Mouse (Mus musculus): ENCODE measurements at regions not wholly inside any gene's neighbourhood (a gene's known extent, or its start where the extent isn't known, plus 50 kb on each side); places are given as distances from the start of the nearest gene placed in this dataset.
A peak's percentile ranks its signal among the peaks of the same experiment; 100 is the strongest.

GRCm38 (mm10) chr8:26443041-26443440 is 323.7 kb downstream of the Gm45692 start:
- DNase-seq (ENCODE audit: low spot score): peak; percentile 73

- no peak for DNase-seq (ENCODE audit: low spot score)
Measured at GRCm38 (mm10) chr8:26443735-26444134, 324.4 kb downstream of the Gm45692 start.

DNA sequence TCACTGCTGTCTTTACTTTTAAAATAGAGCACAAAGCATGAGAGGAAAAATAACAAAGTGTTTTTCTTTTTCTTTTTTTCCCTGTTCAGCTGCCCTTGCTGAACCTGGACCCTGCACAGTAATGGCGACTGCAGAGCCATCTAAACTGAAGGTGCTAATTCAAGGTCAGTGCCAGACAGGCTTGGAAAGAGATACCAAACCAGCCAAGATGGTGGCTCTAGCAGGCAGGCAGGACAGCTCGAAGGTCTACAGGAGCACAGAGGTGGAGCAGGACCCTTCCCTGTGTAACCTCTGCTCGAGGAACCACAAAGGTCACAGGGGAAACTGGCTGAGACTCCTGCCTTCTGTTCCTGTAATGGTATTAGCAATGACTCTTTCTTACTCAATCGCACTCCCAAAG is 326.7 kb downstream of the Gm45692 start:
- no peak for DNase-seq (ENCODE audit: low spot score)

- DNase-seq (ENCODE audit: low spot score): no peak
Measured at GRCm38 (mm10) chr8:26447886-26448640, 328.7 kb downstream of the Gm45692 start.

DNA sequence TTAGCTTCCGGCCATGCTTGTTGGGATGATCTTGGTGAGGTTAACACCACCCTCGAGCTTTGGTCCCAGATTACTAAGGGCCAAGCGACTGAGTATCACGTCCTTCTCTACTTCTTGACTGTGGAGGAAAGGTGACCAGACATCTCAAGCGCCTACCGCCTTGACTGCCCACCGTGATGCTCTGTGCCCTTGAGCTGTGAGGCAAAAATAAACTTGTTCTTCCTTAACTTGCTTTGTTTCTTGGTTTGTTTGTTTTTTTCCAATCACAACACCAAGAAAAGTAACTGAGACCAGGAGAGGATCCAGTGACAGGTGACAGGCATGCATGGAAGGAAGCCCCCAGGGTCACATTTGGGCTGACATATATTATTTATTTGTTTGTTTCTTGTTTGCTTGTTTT is 330.0 kb downstream of the Gm45692 start:
- DNase-seq (ENCODE audit: low spot score): no peak

GRCm38 (mm10) chr8:26450543-26450942 is 331.2 kb downstream of the Gm45692 start:
- DNase-seq (ENCODE audit: low spot score): no peak

DNA sequence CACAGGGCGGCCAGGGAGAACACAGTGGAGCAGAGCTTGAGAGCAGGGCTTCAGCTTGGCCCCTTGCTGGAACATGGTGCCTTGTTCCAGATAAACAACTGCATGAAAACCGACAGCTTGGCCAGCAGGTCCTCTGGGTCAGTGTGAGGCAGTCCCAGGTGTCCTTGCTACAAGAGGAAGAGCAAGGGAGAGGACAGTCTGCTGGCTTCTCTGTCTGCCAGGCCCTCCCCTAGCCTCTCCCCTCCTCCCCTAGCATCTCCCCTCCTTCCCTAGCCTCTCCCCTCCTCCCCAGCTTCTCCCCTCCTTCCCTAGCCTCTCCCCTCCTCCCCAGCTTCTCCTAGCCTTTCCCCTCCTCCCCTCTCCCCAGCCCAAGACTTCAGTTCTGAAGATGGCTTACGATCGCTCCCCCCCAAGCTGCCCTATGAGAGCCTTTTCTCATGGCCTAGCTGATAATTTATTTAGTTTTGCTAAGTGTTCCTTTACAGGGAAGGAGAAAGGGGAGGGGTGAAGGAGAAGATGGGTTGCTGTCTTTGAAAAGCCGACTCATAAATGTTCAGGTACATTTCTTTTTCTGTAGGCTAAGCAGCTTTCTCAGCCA is 333.7 kb downstream of the Gm45692 start:
- no peak for DNase-seq (ENCODE audit: low spot score)

DNA sequence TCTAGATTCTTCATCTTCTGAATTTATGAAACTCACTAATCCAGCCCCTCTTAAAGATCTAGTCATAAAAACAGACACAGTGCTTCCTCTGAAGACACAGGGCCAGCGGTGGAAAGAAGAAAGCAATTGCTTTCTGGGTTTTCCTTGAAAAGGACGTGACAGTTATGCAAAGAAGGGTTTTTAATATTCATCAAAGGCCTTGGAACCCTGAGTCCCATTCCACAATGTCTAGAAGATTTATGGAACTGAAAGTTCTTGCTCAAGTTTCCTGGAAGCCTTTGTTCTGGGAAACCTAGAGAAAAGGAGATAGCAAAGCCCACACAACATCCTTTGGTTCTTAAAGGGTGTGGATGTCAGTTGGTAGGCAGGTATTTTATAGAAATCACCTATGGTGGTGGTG is 346.0 kb downstream of the Gm45692 start:
- no peak for DNase-seq (ENCODE audit: low spot score)

DNA sequence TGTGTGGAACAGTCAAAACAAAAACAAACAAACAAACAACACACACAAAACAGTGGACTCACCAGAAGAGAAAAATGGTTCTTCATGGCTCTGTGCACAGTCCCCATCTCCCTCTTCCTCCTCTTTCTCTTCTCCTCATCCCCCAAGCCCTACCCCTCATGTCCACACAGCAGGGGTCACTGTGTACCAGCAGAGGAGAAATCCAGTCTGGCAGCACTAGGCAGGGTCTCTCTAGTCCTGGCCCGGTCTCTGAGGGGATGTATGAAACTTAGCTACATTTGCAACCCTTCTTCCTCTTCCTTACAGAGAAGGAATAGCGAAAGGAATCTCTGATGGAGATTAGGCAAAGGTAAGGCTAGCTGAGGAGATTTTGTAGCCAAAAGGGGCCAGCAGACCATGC is 349.1 kb downstream of the Gm45692 start:
- no peak for DNase-seq (ENCODE audit: low spot score)

GRCm38 (mm10) chr8:26469705-26470104 is 350.4 kb downstream of the Gm45692 start:
- no peak for DNase-seq (ENCODE audit: low spot score)

- no peak for DNase-seq (ENCODE audit: low spot score)
Measured at GRCm38 (mm10) chr8:26471811-26472550, 352.6 kb downstream of the Gm45692 start.

DNA sequence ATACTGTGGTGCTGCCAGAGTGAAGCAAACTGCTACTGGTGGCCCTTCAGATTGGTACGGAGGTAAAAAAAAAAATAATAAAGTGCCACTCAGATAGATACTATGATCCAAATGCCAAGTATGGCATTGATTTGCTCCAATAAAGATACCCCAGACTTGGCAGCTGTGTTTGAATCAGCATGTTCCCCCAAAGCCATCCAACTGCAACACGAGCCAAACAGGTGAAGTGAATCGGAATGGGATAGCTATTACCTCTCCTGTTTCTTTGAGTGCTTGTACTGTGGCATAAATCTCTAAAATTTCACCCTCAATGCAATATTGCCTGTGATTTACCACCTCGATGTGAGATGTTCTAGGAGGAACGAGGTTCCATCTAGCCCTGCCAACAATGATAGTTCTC is 365.4 kb downstream of the Gm45692 start:
- DNase-seq (ENCODE audit: low spot score): no peak

GRCm38 (mm10) chr8:26487866-26488265 is 368.5 kb downstream of the Gm45692 start:
- no peak for DNase-seq (ENCODE audit: low spot score)

DNA sequence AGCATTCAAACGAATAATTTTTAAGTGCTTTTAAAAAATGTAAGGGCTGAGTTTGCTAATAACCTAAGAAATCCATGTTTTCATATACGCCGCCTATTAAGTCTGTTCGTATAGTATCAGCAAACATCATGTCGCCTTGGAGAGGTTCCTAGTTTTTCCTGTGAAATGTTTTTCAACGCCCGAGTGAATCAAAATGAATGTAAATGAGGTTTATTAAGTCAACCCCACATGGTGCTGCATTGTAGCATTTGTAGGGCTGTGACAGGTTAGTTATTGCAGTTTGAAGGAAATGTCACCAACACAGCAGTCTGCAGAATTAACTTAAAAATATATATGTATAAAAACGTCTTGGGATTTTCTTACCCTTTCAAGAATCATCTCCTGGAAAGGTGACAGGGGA is 369.3 kb downstream of the Gm45692 start:
- DNase-seq (ENCODE audit: low spot score): no peak

- no peak for DNase-seq (ENCODE audit: low spot score)
Measured at GRCm38 (mm10) chr8:26501196-26501813, 382.0 kb downstream of the Gm45692 start.

DNA sequence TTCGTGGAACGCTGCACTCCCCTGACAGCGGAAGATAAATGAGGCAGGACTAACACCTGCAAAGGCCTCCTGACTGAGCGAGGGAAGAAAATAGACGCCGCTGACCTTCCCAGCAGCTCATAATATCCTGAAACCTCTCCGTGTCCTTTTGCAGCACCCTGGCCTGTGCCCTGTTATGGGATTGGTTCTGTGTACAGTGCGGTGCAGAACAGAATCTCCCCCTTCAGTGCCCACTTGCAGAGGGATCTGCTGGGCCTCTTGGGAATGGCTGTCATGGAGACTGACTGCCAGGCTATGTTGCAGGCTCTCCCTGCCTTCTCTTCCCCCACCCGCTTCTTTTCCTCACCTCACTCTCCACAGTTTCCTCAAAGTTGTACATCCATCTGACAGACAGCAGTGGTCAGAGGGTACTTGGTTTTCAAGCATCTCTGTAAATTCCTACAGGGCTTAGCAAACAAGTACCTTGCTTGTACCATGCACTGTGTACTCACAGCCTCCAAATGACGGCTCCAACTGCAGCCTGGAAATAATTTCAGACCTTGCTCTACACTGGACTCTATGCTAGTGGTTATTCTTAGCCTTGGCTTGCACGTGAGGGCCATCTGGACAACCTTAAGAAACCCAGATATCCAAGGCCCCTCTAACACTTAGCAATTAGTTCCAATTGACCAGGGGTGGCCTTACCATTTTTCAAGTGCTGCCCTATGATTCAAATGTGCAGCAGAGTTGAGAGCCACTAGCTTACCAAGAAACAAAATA is 382.7 kb downstream of the Gm45692 start:
- DNase-seq (ENCODE audit: low spot score): no peak

DNA sequence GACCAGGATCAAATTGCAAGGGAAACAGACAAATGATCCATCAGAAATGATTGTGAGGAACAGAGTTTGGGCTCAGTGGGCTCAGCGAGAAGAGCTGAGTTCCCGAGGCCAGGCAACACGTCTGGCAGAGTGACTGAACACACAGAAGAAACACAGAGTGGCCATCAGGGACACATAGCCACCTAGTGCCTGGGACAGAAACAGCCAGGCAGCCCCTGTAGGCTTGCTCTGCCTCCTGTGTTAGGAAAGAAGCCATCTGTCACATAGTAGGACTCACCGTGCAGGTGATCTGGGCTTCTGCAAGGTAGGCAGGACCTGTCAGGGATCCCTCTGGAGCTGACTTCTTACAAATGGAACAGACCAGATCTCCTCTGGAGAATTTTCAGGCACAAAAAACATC is 383.4 kb downstream of the Gm45692 start:
- no peak for DNase-seq (ENCODE audit: low spot score)

GRCm38 (mm10) chr8:26503918-26504317 is 384.6 kb downstream of the Gm45692 start:
- no peak for DNase-seq (ENCODE audit: low spot score)

DNA sequence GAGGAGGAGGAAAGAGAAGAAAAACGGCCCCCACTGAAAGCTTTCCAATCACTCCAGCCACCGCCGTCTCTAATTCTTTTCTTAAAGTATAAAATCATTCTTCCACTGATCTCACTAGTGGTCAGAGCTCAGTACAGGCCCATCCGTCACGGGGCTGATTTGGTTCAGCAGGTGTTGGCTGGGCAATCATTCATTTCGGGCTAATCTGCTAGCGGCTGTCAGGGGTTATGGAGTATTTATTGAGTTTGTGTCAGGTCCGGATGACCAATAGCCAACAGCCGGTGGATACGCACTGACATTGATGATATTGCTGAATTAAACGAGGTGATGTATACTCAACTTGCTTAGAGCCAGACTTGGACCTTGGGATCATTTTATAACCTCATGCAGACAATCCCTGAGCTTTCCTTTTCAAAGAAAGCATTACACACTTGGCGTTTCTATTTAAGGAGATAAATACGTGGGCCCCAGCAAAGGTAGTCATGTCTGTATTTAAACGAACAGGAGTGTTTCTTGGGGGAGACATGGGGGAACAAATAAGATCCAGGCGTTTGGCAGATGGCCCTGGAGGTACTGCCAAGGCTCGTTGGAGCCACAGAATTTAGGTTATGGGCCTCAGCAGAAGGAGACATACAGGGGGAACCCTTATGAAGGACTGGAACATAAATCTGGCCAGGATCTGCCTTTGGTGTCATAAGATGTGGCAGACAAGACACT is 385.1 kb downstream of the Gm45692 start:
- DNase-seq (ENCODE audit: low spot score): no peak

DNA sequence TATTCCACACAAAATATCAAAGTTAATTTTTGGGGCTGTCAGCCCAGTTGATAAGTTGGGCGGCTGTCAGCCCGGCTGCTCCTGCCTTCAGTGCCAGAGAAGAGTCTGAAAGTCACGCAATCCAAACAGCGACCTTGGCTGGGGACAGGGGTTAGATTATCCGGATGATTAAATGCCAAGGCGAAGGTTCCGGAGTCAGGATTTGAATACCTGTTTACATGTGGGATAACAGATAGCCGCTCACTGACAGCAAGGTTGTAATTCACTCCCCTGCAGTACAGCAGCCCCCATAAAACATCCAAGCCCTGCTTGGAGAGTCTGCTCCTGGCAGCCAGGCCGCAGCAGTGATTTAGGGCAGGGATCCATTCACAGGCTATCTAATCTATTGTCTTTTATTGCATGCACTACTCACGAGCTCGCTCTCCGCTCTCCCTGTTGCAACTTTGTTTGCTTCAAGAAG is 388.3 kb downstream of the Gm45692 start:
- DNase-seq (ENCODE audit: low spot score): no peak

DNA sequence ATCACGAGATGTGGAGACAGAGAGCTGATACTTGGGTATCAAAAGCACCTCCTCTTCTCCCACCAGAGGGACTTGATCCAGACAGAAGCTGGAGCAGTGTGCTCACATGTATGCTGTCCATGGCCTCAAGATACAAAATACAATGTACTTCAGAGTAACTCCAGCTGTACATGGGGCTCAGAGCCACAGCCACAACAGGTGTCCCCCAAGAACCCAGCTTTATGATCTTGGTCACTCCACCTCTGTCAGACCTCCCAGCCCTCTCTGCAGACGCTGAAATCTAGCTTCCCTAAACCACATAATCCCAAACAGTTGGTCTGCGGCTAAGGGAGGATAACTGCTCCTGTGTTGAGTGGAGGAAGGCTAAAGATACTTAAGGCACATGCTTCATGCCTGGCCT is 389.9 kb downstream of the Gm45692 start:
- no peak for DNase-seq (ENCODE audit: low spot score)

Measured in urinary bladder, adult 2 months (tissue).